Mouse (Mus musculus) liver, embryonic 15.5 days (tissue): ENCODE results near the gene Ctc1. TPM values are rescaled to one million over a fixed set of nuclear protein-coding genes. Genes with fewer than 3 reads are reported as not detected.
A peak's percentile ranks its signal among the peaks of the same experiment; 100 is the strongest.
"Not testable (repeated sequence)": the region's sequence is repeated elsewhere in the genome, so short reads cannot be mapped to it uniquely, and the experiment has no call there.

Experiments used
- ATAC-seq: fragments of 200-750 bp; cut with Nextera tagmentation; 2 replicates; pipeline ENCODE4 v1.8.0; 2017; ENCODE audit warnings: moderate number of reproducible peaks, mild to moderate bottlenecking, moderate library complexity; ENCODE audit not compliant: insufficient read depth
- H3K27ac ChIP-seq: fragments of 300-500 bp; sonication (generic); replicated peaks from 2 replicates; pipeline ENCODE4 v1.5.1; 2015; ENCODE audit warnings: mild to moderate bottlenecking, inconsistent platforms
- H3K27me3 ChIP-seq: fragments of 300-500 bp; sonication (generic); 2 replicates; pipeline ENCODE4 v1.6.1; 2015; ENCODE audit warnings: mild to moderate bottlenecking, inconsistent platforms
- H3K36me3 ChIP-seq: fragments of 300-500 bp; sonication (generic); replicated peaks from 2 replicates; pipeline ENCODE4 v1.6.1; 2015; ENCODE audit warnings: moderate library complexity, mild to moderate bottlenecking, inconsistent platforms
- H3K4me1 ChIP-seq: fragments of 300-500 bp; sonication (generic); replicated peaks from 2 replicates; pipeline ENCODE4 v1.6.1; 2015; ENCODE audit warnings: inconsistent platforms
- H3K4me2 ChIP-seq: fragments of 300-500 bp; sonication (generic); 2 replicates; pipeline ENCODE4 v1.6.1; 2015; ENCODE audit warnings: moderate library complexity, mild to moderate bottlenecking, inconsistent platforms
- H3K4me3 ChIP-seq: fragments of 300-500 bp; sonication (generic); replicated peaks from 2 replicates; pipeline ENCODE4 v1.5.1; 2015; ENCODE audit warnings: mild to moderate bottlenecking, inconsistent platforms
- H3K9ac ChIP-seq: fragments of 300-500 bp; sonication (generic); 2 replicates; pipeline ENCODE4 v1.6.1; 2015; ENCODE audit warnings: moderate library complexity, mild to moderate bottlenecking, inconsistent platforms
- H3K9me3 ChIP-seq: fragments of 300-500 bp; sonication (generic); replicated peaks from 2 replicates; pipeline ENCODE4 v1.6.1; 2016; ENCODE audit warnings: inconsistent platforms
- WGBS: fragments of 180-500 bp; shearing (Covaris S2); methylation state at CpG from one replicate; pipeline ENCODE4 v1.1.7; 2015; ENCODE audit warnings: mixed read lengths; ENCODE audit not compliant: insufficient replicate concordance; 5-methylcytosine and 5-hydroxymethylcytosine counted together
- polyA plus RNA-seq: library from polyadenylated mRNA; unstranded; fragments of >200 nt; fragmentation: Nextera tagmentation; extraction: Ambion mirVana; gene quantifications from 2 replicates; pipeline ENCODE4 v1.2.1, GENCODE M21; 2015

The Ctc1 gene
- polyA plus RNA-seq, 1 experiment from 2014 or later: 20.9 TPM

- ATAC-seq: peak; percentile 67
- peak within 1 kb of the TSS; percentile 68 for H3K9ac ChIP-seq
- H3K4me3 ChIP-seq: peak within 1 kb of the TSS; percentile 70
- H3K36me3 ChIP-seq: peaks cover 3% of the 10 kb centered on the region; the same call in 1 of the 2 replicates
- no peaks in the 10 kb centered on the region for H3K27me3 ChIP-seq
- no peaks in the 10 kb centered on the region for H3K9me3 ChIP-seq
- peaks cover 72% of the 10 kb centered on the region for H3K4me1 ChIP-seq
- WGBS: 8% methylated on average over 38 of the region's 38 CpGs
- peak within 1 kb of the TSS; percentile 91 for H3K27ac ChIP-seq
- peak within 1 kb of the TSS; percentile 79 for H3K4me2 ChIP-seq
Observed at GRCm38 (mm10) chr11:69008182-69009121, 7.3 kb upstream of the Ctc1 start, which contains the start of gene Pfas. Pfas (minus strand) TSS chr11:69008460.

GRCm38 (mm10) chr11:69009508-69009907 is 6.2 kb upstream of the Ctc1 start:
- Histone ChIP-seq H3K9ac (no peak overlapping the region), H3K27me3 (no peaks in the 10 kb centered on the region), H3K27ac (no peak overlapping the region), H3K9me3 (no peaks in the 10 kb centered on the region), H3K36me3 (no peaks in the 10 kb centered on the region), H3K4me2 (no peak overlapping the region), H3K4me1 (peaks cover 77% of the 10 kb centered on the region), H3K4me3 (no peak overlapping the region)
- no peak for ATAC-seq
- WGBS: 79% methylated on average over 1 of the region's 1 CpGs

- H3K27ac ChIP-seq: peak overlapping the region; percentile 99
- H3K4me2 ChIP-seq: peak overlapping the region; percentile 82
- H3K9me3 ChIP-seq: no peaks in the 10 kb centered on the region
- no peak for ATAC-seq
- WGBS: 77% methylated on average over 15 of the region's 15 CpGs
- H3K4me1 ChIP-seq: peaks cover 77% of the 10 kb centered on the region
- peak overlapping the region; percentile 66 for H3K4me3 ChIP-seq
- H3K27me3 ChIP-seq: no peaks in the 10 kb centered on the region
- H3K36me3 ChIP-seq: no peaks in the 10 kb centered on the region
- H3K9ac ChIP-seq: peak overlapping the region; percentile 74; the same call in 1 of the 2 replicates
Observed at GRCm38 (mm10) chr11:69010400-69011323, 5.0 kb upstream of the Ctc1 start.

DNA sequence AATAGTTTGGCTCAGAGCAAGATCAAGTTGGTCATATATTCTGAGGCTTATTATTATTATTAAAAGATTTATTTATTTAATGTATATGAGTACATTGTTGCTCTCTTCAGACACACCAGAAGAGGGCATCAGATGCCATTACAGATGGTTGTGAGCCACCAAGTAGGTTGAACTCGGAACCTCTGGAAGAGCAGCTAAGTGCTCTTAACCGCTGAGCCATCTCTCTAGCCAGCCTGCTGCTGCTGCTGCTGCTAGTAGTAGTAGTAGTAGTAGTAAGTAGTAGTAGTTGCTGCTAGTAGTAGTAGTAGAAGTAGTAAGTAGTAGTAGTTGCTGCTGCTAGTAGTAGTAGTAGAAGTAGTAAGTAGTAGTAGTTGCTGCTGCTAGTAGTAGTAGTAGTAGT is 4.3 kb upstream of the Ctc1 start:
- peaks cover 72% of the 10 kb centered on the region for H3K4me1 ChIP-seq
- not testable (repeated sequence) for H3K9me3 ChIP-seq
- peak overlapping the region; percentile 99 for H3K27ac ChIP-seq

GRCm38 (mm10) chr11:69012071-69012601 is 3.6 kb upstream of the Ctc1 start:
- Histone ChIP-seq H3K36me3 (no peaks in the 10 kb centered on the region), H3K4me2 (peak overlapping the region; percentile 82), H3K4me1 (peaks cover 72% of the 10 kb centered on the region), H3K9ac (peak overlapping the region; percentile 74), H3K4me3 (peak overlapping the region; percentile 66), H3K9me3 (no peaks in the 10 kb centered on the region), H3K27me3 (no peaks in the 10 kb centered on the region), H3K27ac (peak overlapping the region; percentile 99)
- WGBS: under 1% methylated on average over 18 of the region's 18 CpGs
- ATAC-seq: peak; percentile 71

More for the DNA sequence above, 4.3 kb upstream of the Ctc1 start:
- not testable (repeated sequence) for H3K36me3 ChIP-seq, H3K27me3 ChIP-seq, ATAC-seq
- H3K9ac ChIP-seq: peak overlapping the region; percentile 74
- H3K4me2 ChIP-seq: peak overlapping the region; percentile 82
- 25% methylated on average over 2 of the region's 2 CpGs for WGBS
- H3K4me3 ChIP-seq: peak overlapping the region; percentile 66

GRCm38 (mm10) chr11:69016755-69017154 is 1.0 kb downstream of the Ctc1 start:
- peak overlapping the region; percentile 93 for H3K27ac ChIP-seq
- H3K4me2 ChIP-seq: peak overlapping the region; percentile 80
- 52% methylated on average over 3 of the region's 3 CpGs for WGBS
- ATAC-seq: no peak
- H3K27me3 ChIP-seq: no peaks in the 10 kb centered on the region
- peak overlapping the region; percentile 74 for H3K9ac ChIP-seq
- no peaks in the 10 kb centered on the region for H3K9me3 ChIP-seq
- peak overlapping the region; percentile 77 for H3K4me3 ChIP-seq
- peaks cover 7% of the 10 kb centered on the region for H3K36me3 ChIP-seq
- peaks cover 52% of the 10 kb centered on the region for H3K4me1 ChIP-seq

DNA sequence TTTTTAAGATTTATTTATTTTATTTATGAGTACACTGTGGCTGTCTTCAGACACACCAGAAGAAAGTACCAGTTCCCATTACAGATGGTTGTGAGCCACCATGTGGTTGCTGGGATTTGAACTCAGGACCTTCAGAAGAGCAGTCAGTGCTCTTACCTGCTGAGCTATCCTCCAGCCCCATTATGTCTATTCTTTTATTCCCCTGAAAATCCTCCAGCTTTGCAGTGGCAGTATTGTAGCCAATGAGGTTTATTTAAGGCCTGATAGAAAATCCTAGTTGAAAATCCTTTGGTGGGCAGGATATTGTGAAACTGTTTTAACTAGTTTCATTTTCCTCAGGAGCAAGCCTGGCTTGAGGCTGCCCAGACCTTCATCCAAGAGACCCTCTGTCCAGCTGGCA is 5.0 kb downstream of the Ctc1 start:
- peaks cover 46% of the 10 kb centered on the region for H3K36me3 ChIP-seq
- H3K4me2 ChIP-seq: no peak overlapping the region
- no peak for ATAC-seq
- H3K9ac ChIP-seq: no peak overlapping the region
- H3K4me3 ChIP-seq: no peak overlapping the region
- peaks cover 24% of the 10 kb centered on the region for H3K4me1 ChIP-seq
- no peaks in the 10 kb centered on the region for H3K27me3 ChIP-seq
- H3K27ac ChIP-seq: no peak overlapping the region
- H3K9me3 ChIP-seq: no peaks in the 10 kb centered on the region

DNA sequence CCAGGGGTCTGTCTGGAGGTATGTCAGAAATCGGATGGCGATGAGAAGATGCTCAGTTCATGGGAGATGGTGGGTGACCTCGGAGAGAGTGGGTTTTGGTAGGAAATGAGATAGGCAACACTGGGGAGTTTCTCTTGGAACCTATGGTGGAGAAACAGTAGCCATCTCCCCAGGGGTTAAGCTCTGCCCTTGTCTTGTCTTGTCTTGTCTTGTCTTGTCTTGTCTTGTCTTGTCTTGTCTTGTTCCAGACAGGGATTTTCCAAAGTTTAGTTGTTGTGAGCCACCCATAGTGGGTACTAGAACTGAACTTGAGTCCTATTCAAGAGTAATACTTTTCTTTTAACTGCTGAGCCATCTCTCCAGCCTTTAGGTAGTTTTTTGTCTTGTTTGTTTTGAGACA is 10.9 kb downstream of the Ctc1 start:
- WGBS: 82% methylated on average over 3 of the region's 3 CpGs

DNA sequence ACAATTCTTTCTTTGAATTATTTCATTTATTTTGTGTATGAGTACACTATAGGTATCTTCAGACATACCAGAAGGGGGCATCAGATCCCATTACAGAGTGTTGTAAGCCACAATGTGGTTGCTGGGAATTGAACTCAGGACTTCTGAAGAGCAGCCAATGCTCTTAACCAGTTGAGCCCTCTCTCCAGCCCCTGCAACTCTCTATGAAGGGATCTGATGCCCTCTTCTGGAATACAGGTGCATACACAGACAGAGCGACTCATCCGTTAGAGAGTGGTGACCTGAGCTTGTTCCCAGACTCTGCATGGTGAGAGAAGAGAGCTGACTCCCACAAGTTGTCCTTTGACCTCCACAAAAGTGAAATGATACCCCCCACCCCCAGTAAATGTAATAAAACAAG is 13.1 kb downstream of the Ctc1 start:
- ATAC-seq: no peak
- Histone ChIP-seq H3K4me3 (no peak overlapping the region), H3K9ac (no peak overlapping the region), H3K27ac (no peak overlapping the region), H3K36me3 (peaks cover 96% of the 10 kb centered on the region), H3K4me2 (no peak overlapping the region), H3K9me3 (no peaks in the 10 kb centered on the region), H3K27me3 (no peaks in the 10 kb centered on the region), H3K4me1 (0 out of 2 replicates have a peak, but pooled peaks cover 1% of the 10 kb centered on the region)
- 68% methylated on average over 2 of the region's 2 CpGs for WGBS

More for the DNA sequence above, 10.9 kb downstream of the Ctc1 start:
- Histone ChIP-seq H3K27me3 (no peaks in the 10 kb centered on the region), H3K4me3 (no peak overlapping the region), H3K9me3 (no peaks in the 10 kb centered on the region), H3K4me2 (no peak overlapping the region), H3K36me3 (peaks cover 100% of the 10 kb centered on the region), H3K27ac (no peak overlapping the region), H3K9ac (no peak overlapping the region), H3K4me1 (no peaks in the 10 kb centered on the region)
- ATAC-seq: no peak

DNA sequence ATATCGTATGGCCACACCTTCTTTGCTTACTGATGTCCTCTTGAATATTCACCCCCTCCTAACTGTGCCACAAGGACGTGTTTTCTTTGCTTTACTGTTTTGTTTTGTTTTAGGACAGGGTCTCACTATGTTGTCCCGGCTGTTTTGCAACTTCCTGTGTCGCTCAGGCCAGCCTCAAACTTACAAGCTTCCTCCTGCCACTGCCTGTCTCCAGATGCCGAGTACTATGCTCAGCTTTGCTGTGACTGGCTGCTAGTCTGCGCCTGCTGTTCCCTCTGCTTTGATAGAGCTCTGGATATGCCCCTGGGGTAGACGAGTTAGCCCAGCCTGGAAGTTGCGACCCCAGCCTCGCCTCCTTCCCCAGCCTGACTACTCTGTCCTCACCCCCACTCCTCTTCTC is 17.8 kb downstream of the Ctc1 start:
- H3K4me2 ChIP-seq: no peak overlapping the region
- H3K36me3 ChIP-seq: peaks cover 67% of the 10 kb centered on the region
- WGBS: 64% methylated on average over 9 of the region's 9 CpGs
- no peak overlapping the region for H3K4me3 ChIP-seq
- H3K27ac ChIP-seq: no peak overlapping the region; the same call in 1 of the 2 replicates
- no peak overlapping the region for H3K9ac ChIP-seq
- H3K4me1 ChIP-seq: peaks cover 35% of the 10 kb centered on the region
- ATAC-seq: no peak
- no peaks in the 10 kb centered on the region for H3K27me3 ChIP-seq
- no peaks in the 10 kb centered on the region for H3K9me3 ChIP-seq
